Mouse (Mus musculus) lung, adult 2 months (tissue): ENCODE results near the gene Gm15737.

ENCODE experiments used
- CTCF ChIP-seq: fragments of 200-500 bp; IDR thresholded peaks from 2 replicates; pipeline ENCODE4 v1.5.1; 2011; ENCODE audit warnings: mild to moderate bottlenecking, low read length, control low read depth; ENCODE audit not compliant: insufficient read depth
- POLR2A ChIP-seq: fragments of 200-500 bp; IDR thresholded peaks from 2 replicates; pipeline ENCODE4 v1.6.1; 2011; ENCODE audit warnings: low read depth, mild to moderate bottlenecking, control low read depth, low read length, borderline replicate concordance; ENCODE audit errors: extremely low read depth

- no peak for TF ChIP-seq CTCF
- no peak for TF ChIP-seq POLR2A
Measured at GRCm38 (mm10) chr6:92871813-92872212, 2.7 kb downstream of the Gm15737 start.
